Mouse (Mus musculus) heart, embryonic 12.5 days (tissue): ENCODE measurements around the gene Eme2. TPM values are rescaled to one million over a fixed set of nuclear protein-coding genes. Genes with fewer than 3 reads are reported as not detected.

Experiments
- ATAC-seq: fragments of 200-750 bp; cut with Nextera tagmentation; 2 replicates; pipeline ENCODE4 v1.8.0; 2017; ENCODE audit warnings: moderate TSS enrichment, moderate library complexity; ENCODE audit not compliant: insufficient number of reproducible peaks, low FRiP score
- H3K27ac ChIP-seq: fragments of 300-500 bp; sonication (generic); 2 replicates; pipeline ENCODE4 v1.5.1; 2016; ENCODE audit warnings: mild to moderate bottlenecking, moderate library complexity; ENCODE audit not compliant: poor library complexity, severe bottlenecking
- H3K27me3 ChIP-seq: fragments of 300-500 bp; sonication (generic); replicated peaks from 2 replicates; pipeline ENCODE4 v1.6.1; 2016; ENCODE audit warnings: mild to moderate bottlenecking, moderate library complexity
- H3K36me3 ChIP-seq: fragments of 300-500 bp; sonication (generic); 2 replicates; pipeline ENCODE4 v1.6.1; 2016; ENCODE audit warnings: mild to moderate bottlenecking, moderate library complexity
- H3K4me1 ChIP-seq: fragments of 300-500 bp; sonication (generic); replicated peaks from 2 replicates; pipeline ENCODE4 v1.6.1; 2016; ENCODE audit warnings: mild to moderate bottlenecking
- H3K4me2 ChIP-seq: fragments of 300-500 bp; sonication (generic); 2 replicates; pipeline ENCODE4 v1.6.1; 2016; ENCODE audit warnings: mild to moderate bottlenecking, moderate library complexity
- H3K4me3 ChIP-seq: fragments of 300-500 bp; sonication (generic); 2 replicates; pipeline ENCODE4 v1.5.1; 2016; ENCODE audit warnings: mild to moderate bottlenecking
- H3K9ac ChIP-seq: fragments of 300-500 bp; sonication (generic); 2 replicates; pipeline ENCODE4 v1.6.1; 2016; ENCODE audit warnings: mild to moderate bottlenecking, moderate library complexity
- H3K9me3 ChIP-seq: fragments of 300-500 bp; sonication (generic); replicated peaks from 2 replicates; pipeline ENCODE4 v1.6.1; 2016; ENCODE audit warnings: mild to moderate bottlenecking, moderate library complexity
- WGBS: fragments of 180-500 bp; shearing (Covaris S2); methylation state at CpG from one replicate; pipeline ENCODE4 v1.1.7; 2016; 5-methylcytosine and 5-hydroxymethylcytosine counted together
- polyA plus RNA-seq: library from polyadenylated mRNA; unstranded; fragments of >200 nt; fragmentation: Nextera tagmentation; extraction: Ambion mirVana; gene quantifications from 2 replicates; pipeline ENCODE4 v1.2.1, GENCODE M21; 2016

Eme2 gene
- polyA plus RNA-seq, 1 experiment from 2014 or later: 25.4 TPM

DNA sequence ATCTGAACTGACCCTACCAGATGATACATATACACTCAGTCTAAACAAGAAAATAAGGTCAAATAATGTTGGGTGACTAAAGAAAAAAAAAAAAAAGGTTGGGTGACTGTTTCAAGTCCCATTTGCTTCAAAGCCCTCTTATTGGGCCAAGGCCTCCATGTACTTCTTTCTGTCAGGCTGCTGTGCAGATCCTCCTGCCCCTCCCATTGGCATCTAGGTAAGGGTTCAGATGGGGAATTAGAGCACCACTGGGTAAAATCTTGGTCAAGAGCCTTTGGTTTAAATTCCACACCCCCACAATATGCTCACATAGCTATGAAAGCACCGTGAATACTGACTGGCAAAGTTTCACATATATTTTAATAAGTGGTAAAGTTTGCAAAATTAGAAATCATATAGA lies 28.4 kb upstream of the Eme2 start:
- Histone ChIP-seq H3K9ac (no peak overlapping the region), H3K27ac (no peak overlapping the region), H3K4me1 (no peaks in the 10 kb centered on the region), H3K9me3 (no peaks in the 10 kb centered on the region), H3K4me3 (no peak overlapping the region), H3K36me3 (peaks cover 98% of the 10 kb centered on the region), H3K27me3 (no peaks in the 10 kb centered on the region), H3K4me2 (no peak overlapping the region)
- WGBS: 89% methylated on average over 1 of the region's 1 CpGs
- no peak for ATAC-seq

DNA sequence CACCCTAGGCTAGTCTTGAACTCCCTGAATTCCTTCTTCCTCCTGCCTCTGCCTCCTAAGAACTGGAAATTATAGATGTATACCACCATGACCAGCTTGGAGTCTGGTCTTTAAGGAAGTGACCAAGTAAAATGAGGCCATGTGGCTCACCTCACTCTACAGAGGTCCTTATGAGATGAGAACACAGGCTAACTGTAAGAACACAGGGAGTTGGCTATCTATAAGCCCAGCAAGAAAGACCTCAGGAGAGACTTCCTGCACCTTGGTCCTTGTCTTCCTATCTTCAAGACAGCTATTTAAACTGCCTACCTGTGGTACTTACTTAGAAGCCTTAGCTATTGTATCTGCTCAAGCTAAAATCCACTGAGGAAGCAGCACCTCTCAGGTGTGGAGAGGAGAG lies 19.1 kb upstream of the Eme2 start:
- Histone ChIP-seq H3K27me3 (no peaks in the 10 kb centered on the region), H3K4me1 (no peaks in the 10 kb centered on the region), H3K4me2 (no peak overlapping the region), H3K9me3 (no peaks in the 10 kb centered on the region), H3K9ac (no peak overlapping the region), H3K27ac (no peak overlapping the region), H3K36me3 (peaks cover 98% of the 10 kb centered on the region), H3K4me3 (no peak overlapping the region)
- ATAC-seq: no peak

DNA sequence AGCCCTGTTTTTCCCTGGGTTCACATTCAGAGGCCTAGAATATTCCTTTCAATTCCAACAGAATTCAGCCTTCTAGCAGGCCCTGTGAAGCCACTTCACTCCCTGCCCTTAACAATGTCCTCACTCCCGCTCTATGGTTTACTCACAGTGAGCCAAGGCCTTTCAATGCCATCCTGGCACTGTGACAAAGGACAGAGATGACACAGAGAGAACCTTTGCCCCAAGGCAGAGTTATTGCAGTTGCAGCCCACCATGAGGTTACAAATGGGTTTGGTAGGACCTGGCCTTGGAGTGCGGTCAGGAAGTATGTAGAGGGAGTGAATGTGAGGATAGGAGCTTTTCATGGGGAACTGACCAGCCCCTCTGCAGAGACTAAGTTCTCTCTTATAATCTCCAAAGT lies 12.7 kb upstream of the Eme2 start:
- Histone ChIP-seq H3K27me3 (no peaks in the 10 kb centered on the region), H3K4me3 (no peak overlapping the region), H3K4me1 (no peaks in the 10 kb centered on the region), H3K4me2 (no peak overlapping the region), H3K36me3 (peaks cover 100% of the 10 kb centered on the region), H3K27ac (no peak overlapping the region), H3K9me3 (no peaks in the 10 kb centered on the region), H3K9ac (no peak overlapping the region)
- 92% methylated on average over 2 of the region's 2 CpGs for WGBS
- no peak for ATAC-seq

DNA sequence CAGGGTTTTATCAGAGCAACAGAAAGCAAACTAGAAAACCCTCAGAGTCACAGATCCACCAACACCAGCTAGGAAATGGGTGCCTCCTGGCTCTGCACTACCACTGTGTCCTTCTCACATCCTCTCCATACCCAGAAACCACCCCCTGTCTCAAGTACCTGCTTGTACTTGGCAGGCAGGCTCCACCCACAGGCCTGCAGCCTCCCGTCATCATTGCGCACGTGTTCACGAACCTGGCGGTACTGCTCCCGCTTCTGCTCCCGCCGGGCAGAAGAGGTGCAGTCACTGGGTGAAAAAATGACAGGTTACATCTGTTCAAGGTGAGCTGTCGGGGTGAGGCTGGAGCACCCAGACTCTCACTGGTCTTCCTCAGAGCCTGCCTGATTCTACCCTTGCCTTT lies 8.9 kb upstream of the Eme2 start:
- no peak for ATAC-seq
- Histone ChIP-seq H3K27ac (no peak overlapping the region), H3K9ac (no peak overlapping the region), H3K4me1 (peaks cover 9% of the 10 kb centered on the region), H3K36me3 (peaks cover 100% of the 10 kb centered on the region), H3K4me3 (no peak overlapping the region), H3K9me3 (no peaks in the 10 kb centered on the region), H3K4me2 (no peak overlapping the region), H3K27me3 (no peaks in the 10 kb centered on the region)
- WGBS: 85% methylated on average over 9 of the region's 9 CpGs

DNA sequence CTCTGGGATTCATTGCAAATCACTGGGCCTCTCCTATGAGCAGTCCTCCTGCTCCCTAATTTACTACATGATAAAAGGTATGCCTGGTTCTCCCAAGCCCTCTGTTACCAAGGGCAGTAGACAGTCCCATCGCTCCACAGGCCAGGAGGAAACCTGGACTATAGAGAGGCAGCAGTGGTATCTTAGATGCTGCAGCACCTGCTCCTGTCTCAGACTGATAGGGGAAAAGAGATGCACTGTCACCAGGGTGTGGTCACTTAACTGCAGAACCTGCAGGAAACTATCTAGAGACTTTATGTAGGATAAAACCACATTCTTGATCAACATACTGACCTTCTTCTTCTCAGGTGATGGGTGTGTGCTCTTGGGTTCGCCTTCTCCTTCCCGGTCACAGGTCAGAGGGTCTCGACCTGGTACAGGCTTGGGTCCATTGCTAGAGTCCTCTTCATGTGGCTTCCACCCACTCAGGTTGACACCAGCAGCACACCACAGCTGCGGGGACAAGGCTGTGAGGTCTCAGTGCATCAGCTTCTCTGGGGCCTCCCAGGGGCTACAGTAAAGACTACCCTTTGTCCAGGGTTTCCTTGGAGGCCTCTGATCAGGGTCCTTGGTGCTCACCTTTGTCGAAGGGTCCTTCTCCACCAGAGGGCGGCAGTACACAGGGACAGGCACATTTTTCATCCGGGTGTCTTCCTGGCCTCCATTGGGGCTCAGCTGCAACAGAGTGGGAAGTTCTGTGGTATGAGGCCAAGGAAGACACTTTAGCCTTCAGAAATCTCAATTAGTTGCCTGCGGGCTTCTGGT lies 8.0 kb upstream of the Eme2 start:
- ATAC-seq: peak; percentile 89
- 68% methylated on average over 9 of the region's 9 CpGs for WGBS
- H3K27ac ChIP-seq: no peak overlapping the region

DNA sequence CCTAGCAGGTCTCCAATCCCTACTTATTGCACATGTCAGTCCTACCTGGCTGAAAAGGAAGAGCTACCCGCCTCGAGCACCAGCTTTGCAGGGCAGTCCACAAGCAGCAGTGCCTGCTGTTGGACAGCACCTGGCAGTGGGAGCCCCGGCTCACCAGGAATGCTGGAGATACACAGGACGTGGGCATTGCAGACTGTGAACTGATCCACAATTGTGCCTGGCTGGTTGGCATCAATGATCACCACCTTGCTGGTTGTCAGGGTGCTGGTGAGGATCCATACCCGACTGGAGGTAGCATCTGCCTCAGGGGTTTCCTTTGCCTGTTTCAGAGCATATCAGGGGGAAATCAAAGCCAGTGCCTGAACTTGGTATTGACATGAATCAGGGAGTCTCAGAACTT lies 7.2 kb upstream of the Eme2 start:
- no peak overlapping the region for H3K4me3 ChIP-seq

More for the DNA sequence above, 8.0 kb upstream of the Eme2 start:
- Histone ChIP-seq H3K4me1 (peaks cover 15% of the 10 kb centered on the region), H3K9ac (no peak overlapping the region), H3K36me3 (peaks cover 100% of the 10 kb centered on the region), H3K9me3 (no peaks in the 10 kb centered on the region), H3K4me2 (0 out of 2 replicates have a peak overlapping the region, but pooled peaks have one; percentile 12), H3K27me3 (no peaks in the 10 kb centered on the region), H3K4me3 (no peak overlapping the region)

DNA sequence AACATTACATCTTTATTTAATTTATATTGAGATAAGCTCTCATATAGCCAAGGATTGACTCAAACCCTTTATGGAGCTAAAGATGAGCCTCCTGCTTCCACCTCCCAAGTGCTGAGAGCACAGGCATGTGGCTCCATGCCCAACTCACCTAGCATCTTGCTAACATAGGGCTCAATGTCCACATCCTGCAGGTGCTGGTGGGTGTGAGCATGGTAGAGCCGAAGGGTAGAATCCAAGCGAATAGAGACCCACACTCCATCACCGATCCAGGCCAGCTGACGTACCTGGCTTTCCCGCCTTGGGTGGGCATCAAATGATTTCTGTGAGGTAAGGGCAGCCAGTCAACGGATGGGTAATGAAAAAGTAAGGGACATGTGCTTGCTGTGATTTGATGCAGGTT lies 5.1 kb upstream of the Eme2 start:
- Histone ChIP-seq H3K36me3 (peaks cover 82% of the 10 kb centered on the region), H3K27ac (no peak overlapping the region), H3K4me1 (peaks cover 35% of the 10 kb centered on the region), H3K27me3 (no peaks in the 10 kb centered on the region), H3K9me3 (no peaks in the 10 kb centered on the region), H3K4me3 (no peak overlapping the region), H3K4me2 (no peak overlapping the region), H3K9ac (no peak overlapping the region)
- 94% methylated on average over 6 of the region's 6 CpGs for WGBS
- ATAC-seq: no peak

More for the DNA sequence above, 7.2 kb upstream of the Eme2 start:
- ATAC-seq: no peak
- Histone ChIP-seq H3K36me3 (peaks cover 100% of the 10 kb centered on the region), H3K27ac (no peak overlapping the region), H3K4me1 (peaks cover 22% of the 10 kb centered on the region), H3K4me2 (no peak overlapping the region), H3K9ac (no peak overlapping the region), H3K27me3 (no peaks in the 10 kb centered on the region), H3K9me3 (no peaks in the 10 kb centered on the region)
- 90% methylated on average over 5 of the region's 5 CpGs for WGBS

DNA sequence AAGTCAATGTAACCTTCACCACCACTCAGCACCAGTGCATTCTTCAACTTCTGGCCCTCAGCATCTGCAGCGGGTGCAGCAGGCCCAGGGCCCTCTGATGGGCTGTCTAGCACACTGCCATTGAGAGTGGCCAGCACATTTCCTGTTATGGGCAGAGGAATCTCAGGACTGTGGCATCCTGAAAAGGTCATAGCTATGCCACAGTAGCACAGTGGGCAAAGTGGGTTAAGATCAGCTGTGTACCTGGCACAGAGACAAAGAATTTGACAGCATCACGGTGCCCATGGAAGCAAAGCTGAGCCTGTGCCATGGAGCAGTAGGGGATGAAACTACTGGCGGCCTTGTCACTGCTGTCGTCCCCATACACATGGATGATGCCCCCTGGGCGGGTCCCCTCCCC lies 4.3 kb upstream of the Eme2 start:
- no peak overlapping the region for H3K9ac ChIP-seq
- ATAC-seq: no peak

DNA sequence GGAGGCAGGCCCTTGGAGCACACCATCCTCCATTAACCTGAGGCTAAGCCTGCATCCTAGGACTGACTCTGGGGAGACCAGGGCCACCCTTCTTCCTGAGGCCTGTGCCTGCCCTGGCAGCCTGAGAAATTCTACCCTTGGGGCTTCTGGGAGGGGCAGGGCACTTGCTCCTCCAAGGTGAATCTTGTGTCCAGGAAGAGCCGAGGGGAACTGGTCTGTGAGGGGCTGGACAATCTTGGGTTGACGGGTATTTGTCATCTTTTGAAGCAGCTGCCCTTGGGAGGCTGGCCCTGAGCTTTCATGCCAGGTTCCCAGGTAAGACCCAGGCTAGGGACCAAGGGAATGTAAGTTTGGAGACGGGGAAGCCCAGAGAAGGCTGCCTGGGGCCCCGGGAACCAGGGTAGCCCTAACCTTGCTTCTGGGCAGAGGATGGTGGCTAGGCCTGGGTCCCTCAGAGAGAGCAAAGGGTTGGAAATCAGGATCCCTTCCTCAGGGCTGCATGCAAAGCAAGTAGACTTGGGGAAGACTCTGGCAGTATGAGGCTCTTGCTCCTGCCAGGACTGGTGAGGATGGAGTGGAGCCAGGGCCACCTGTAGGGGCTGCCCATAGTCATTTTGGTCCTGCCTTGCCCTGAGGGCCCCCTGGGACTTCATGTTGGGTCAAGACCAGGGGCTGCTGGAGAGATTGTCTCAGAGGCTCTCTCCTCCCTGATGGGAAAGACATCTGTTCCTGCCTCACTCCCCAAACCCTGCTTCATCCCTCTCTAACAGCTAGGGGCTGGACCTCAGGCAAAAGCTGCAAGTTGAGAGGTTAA lies 3.4 kb upstream of the Eme2 start:
- ATAC-seq: no peak
- Histone ChIP-seq H3K4me3 (no peak overlapping the region), H3K36me3 (peaks cover 71% of the 10 kb centered on the region), H3K4me2 (no peak overlapping the region), H3K9me3 (no peaks in the 10 kb centered on the region), H3K27ac (0 out of 2 replicates have a peak overlapping the region, but pooled peaks have one; percentile 4), H3K4me1 (peaks cover 47% of the 10 kb centered on the region), H3K27me3 (no peaks in the 10 kb centered on the region), H3K9ac (no peak overlapping the region)
- WGBS: 80% methylated on average over 4 of the region's 4 CpGs

More for the DNA sequence above, 4.3 kb upstream of the Eme2 start:
- Histone ChIP-seq H3K4me1 (peaks cover 38% of the 10 kb centered on the region), H3K4me2 (no peak overlapping the region), H3K9me3 (no peaks in the 10 kb centered on the region), H3K27me3 (no peaks in the 10 kb centered on the region), H3K27ac (no peak overlapping the region), H3K4me3 (no peak overlapping the region), H3K36me3 (peaks cover 73% of the 10 kb centered on the region)
- WGBS: 78% methylated on average over 5 of the region's 5 CpGs

DNA sequence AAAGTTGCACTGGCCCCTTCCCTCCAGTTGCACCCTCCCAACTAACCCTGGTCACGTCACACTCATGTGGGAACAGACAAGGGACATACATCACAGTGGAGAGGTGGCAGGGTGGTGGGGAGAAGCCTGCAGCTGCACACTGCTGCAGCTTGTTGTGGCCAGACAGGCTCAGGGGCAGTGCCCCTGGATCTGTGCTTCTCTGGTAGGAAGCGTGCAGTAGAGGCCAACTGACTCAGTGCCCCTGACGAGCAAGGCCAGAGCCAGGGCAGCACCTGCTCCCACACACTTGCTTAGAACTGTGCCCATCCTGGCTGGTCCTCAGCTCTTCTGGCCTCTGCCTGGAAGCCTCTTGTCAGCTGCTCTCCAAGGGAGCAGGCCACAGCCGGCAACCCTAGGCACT lies 2.7 kb upstream of the Eme2 start:
- no peak for ATAC-seq
- H3K4me3 ChIP-seq: peak overlapping the region; percentile 69; the same call in 1 of the 2 replicates
- H3K4me2 ChIP-seq: peak overlapping the region; percentile 96; the same call in 1 of the 2 replicates
- H3K9ac ChIP-seq: no peak overlapping the region
- 85% methylated on average over 4 of the region's 4 CpGs for WGBS
- no peaks in the 10 kb centered on the region for H3K9me3 ChIP-seq
- peaks cover 48% of the 10 kb centered on the region for H3K4me1 ChIP-seq
- peaks cover 71% of the 10 kb centered on the region for H3K36me3 ChIP-seq
- H3K27ac ChIP-seq: no peak overlapping the region
- no peaks in the 10 kb centered on the region for H3K27me3 ChIP-seq

DNA sequence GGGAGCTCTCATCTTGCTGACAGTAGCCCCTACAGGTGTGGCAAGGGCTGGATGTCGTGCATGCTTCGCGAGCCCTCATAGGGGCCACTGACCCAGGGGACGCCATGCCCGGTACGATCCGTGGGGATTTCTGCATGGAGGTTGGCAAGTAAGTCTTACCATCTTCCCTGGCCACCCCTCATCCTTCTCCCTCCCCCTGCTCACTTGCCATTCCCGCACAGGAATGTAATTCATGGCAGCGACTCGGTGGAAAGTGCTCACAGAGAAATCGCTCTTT lies 2.0 kb upstream of the Eme2 start:
- WGBS: 43% methylated on average over 11 of the region's 11 CpGs

More for the DNA sequence above, 2.0 kb upstream of the Eme2 start:
- no peak for ATAC-seq
- H3K4me1 ChIP-seq: peaks cover 48% of the 10 kb centered on the region
- H3K4me2 ChIP-seq: peak overlapping the region; percentile 96
- 0 out of 2 replicates have a peak overlapping the region, but pooled peaks have one; percentile 45 for H3K27ac ChIP-seq
- peak overlapping the region; percentile 94 for H3K9ac ChIP-seq
- H3K9me3 ChIP-seq: no peaks in the 10 kb centered on the region
- H3K27me3 ChIP-seq: no peaks in the 10 kb centered on the region
- peak overlapping the region; percentile 69 for H3K4me3 ChIP-seq
- peaks cover 71% of the 10 kb centered on the region for H3K36me3 ChIP-seq
